Mouse (Mus musculus) spleen, adult 2 months (tissue): ENCODE results near the gene Clta.

ENCODE experiments used
- CTCF ChIP-seq: fragments of 200-500 bp; IDR thresholded peaks from 2 replicates; pipeline ENCODE4 v1.5.1; 2011; ENCODE audit warnings: mild to moderate bottlenecking, inconsistent platforms; ENCODE audit not compliant: insufficient read depth, insufficient read length, insufficient replicate concordance; ENCODE audit errors: extremely low read depth
- POLR2A ChIP-seq: fragments of 200-500 bp; IDR thresholded peaks from 2 replicates; pipeline ENCODE4 v1.6.1; 2011; ENCODE audit warnings: low read depth, low read length, inconsistent platforms

- TF ChIP-seq CTCF (no peak), POLR2A (no peak)
Measured at GRCm38 (mm10) chr4:44069411-44069810, 65.2 kb downstream of the Clta start.
